Mouse (Mus musculus) CD8-positive naive resting alpha-beta T cell, adult 2 months (primary cell): ENCODE data around the gene Agk.

ENCODE experiments used
- DNase-seq, 2 experiments: peaks; one replicate each; pipeline ENCODE4 v3.0.0; 2022; ENCODE audit warnings: low read depth in 2 of 2, low spot score in 2 of 2

Agk gene

DNA sequence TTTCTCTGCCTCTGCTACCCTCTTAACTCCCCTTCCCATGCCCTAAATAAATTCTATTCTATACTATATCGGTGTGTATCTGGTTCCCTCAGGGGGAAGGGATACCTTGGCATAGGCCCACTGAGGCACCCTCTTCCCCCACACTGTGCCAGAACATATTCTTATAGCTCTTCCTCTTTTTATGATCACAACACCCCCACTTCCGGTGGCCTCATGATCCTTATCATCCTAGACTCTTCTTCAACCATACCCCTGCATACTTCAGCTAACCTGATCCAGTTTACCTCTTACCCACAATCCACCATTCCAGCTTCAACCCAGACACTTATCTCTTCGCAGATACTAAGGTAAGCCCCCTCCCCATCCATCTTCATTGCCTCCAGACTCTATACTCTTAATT is 86.1 kb downstream of the Agk start:
- DNase-seq, result no peak

DNA sequence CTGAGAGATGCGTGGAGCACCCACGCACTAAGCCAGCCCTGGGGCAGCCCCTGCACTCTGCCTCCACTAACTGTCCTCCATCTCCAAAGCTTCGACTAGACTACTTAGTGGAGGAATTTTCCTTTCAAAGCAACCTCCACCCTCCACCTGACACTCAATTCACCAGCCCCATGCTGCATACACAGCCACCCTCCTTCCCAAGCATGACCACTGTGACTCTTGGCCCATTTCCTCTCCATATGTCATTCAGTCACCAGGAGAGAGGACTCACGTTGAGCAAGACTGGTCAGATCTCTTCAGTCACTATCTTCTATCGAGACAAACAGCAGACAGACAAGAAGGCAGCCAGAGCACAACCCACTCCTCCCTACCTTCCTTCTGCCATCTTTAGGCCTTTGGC is 88.1 kb downstream of the Agk start:
- no peak for DNase-seq

GRCm38 (mm10) chr6:40413565-40413964 is 88.6 kb downstream of the Agk start:
- no peak for DNase-seq

GRCm38 (mm10) chr6:40415799-40416198 is 90.8 kb downstream of the Agk start:
- no peak for DNase-seq

DNA sequence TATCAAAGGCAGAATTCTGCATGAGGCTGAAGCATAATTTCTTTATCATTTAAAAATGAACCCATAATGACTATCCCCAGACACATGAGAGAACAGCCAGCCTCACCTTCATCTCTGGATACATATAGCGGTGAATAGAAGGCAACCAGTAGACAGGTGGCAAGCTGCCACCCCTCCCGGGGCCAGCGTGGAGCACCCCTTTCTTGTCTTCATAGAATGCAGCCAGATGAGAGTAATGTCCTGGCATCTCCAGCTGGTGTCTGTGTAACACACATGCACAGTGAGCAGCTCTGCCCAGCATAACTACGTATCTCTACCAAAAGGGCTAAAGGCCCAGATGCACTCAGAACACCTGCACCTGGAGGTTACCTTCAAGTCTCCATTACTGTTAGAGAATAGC is 93.4 kb downstream of the Agk start:
- no peak for DNase-seq

DNA sequence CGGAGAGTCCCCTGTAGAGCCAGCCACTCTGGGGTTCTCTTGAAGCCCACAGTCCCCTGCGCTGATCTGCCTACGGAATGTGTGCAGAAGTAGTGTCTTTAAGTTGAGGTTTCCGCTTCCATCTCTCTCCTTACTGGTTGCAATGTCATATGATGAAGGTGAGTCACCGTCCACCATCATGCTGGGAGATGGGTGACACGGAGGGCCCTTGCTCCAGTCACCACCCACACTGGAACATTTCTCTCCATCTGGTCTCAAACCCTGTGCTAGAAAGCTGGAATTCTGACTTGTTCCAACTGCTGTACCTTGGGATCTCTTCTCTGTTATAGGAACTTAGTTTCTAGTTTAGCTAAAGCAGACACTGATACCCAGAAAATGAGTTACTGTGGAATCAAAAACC is 96.1 kb downstream of the Agk start:
- DNase-seq, result no peak

DNA sequence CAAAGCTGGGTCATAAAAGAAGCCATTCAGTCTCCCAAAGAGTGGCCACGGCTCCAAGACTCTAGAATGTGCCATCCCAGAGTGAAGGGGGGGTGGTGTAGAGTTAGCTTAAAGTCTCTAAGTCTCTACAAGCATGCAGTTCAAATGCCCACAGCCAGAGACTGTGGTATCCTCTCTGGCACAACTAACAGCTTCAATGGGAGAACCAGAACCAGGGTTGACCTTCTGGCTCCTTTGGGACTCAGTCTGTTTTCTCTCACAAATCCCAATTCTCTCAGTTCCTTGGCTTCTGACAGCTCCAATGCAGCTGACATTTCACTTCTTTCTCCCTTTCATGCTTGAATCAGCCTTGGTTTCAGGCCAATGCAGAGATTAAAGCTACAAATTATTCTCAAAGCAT is 98.0 kb downstream of the Agk start:
- DNase-seq, result no peak

DNA sequence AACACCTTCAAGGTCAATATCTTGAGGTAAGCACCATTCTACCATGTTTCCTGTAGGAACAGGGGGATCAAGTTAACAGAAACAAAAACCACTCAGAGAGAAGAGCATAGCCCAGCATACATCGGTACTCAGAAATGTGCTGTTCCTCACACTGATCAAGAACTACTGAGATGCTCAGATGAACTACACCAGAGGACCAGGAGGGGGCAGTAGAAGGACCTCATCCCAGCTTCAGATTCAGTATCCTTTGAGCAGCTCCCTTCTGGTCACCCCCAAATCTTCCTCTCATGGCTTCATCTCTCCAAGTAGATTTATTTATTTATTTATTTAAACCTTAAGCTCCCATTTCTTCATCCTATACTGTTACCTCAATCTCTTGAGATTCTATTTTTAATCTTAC is 98.8 kb downstream of the Agk start:
- DNase-seq, result peak; percentile 47 to 69

GRCm38 (mm10) chr6:40427441-40427840 is 102.5 kb downstream of the Agk start:
- no peak for DNase-seq

GRCm38 (mm10) chr6:40428696-40429095 is 103.7 kb downstream of the Agk start:
- no peak for DNase-seq

- DNase-seq, result no peak
Measured at GRCm38 (mm10) chr6:40429521-40429931, 104.6 kb downstream of the Agk start.

- DNase-seq, result no peak
Measured at GRCm38 (mm10) chr6:40430251-40430650, 105.3 kb downstream of the Agk start.

- DNase-seq, result no peak
Measured at GRCm38 (mm10) chr6:40430878-40431277, 105.9 kb downstream of the Agk start.

- no peak for DNase-seq
Measured at GRCm38 (mm10) chr6:40431356-40431755, 106.4 kb downstream of the Agk start.

DNA sequence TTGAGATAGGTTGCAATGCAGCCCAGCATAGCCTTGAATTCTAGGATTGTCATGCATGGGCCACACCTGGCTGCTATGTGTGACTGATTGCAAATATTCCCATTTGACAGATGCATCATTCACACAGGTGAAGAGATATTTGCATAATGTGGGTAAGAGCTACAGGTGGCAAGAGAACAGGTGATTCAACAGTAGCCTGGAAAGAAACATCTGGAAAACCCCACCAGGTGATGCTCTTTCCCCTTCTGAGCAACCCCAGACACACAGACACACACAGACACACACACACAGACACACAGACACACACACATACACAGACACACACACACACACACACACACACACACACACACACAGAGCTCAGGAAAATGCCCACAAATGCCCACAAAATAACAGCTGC is 106.8 kb downstream of the Agk start:
- DNase-seq, result no peak

- DNase-seq, result no peak
Measured at GRCm38 (mm10) chr6:40432346-40433275, 107.6 kb downstream of the Agk start.

- DNase-seq, result no peak
Measured at GRCm38 (mm10) chr6:40434697-40435096, 109.7 kb downstream of the Agk start.

- peak; percentile 21 to 32 for DNase-seq
Measured at GRCm38 (mm10) chr6:40435151-40436046, 110.4 kb downstream of the Agk start.

- DNase-seq, result peak; percentile 65 to 78
Measured at GRCm38 (mm10) chr6:40436047-40436483, 111.1 kb downstream of the Agk start, which contains the start of gene E330009J07Rik. Gene E330009J07Rik, minus strand, starts transcription at chr6:40436135.

DNA sequence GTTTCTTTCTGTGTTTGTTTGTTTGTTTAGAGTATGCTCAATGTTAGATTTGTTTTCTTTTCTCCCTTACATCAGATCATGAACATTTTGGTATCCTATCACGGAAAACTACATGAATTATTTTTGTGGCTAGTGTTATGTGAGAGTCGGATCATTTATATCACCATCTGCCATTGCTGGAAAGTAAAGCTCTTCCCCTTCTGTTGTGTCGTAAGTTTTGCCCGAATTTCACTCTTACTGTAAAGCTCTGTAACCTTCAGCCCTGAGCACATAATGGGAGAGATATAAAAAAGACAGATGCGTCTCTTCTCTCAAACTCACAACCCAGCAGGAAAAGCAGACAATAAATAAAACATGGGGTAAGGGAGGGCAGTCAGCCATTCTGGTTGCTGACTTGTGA is 114.0 kb downstream of the Agk start, which contains the start of gene Wee2:
Gene Wee2, plus strand, starts transcription at position 153 of the 400 bp plus-strand sequence.
- no peak for DNase-seq

GRCm38 (mm10) chr6:40439731-40440130 is 114.8 kb downstream of the Agk start:
- DNase-seq, result peak; percentile 20 to 30

DNA sequence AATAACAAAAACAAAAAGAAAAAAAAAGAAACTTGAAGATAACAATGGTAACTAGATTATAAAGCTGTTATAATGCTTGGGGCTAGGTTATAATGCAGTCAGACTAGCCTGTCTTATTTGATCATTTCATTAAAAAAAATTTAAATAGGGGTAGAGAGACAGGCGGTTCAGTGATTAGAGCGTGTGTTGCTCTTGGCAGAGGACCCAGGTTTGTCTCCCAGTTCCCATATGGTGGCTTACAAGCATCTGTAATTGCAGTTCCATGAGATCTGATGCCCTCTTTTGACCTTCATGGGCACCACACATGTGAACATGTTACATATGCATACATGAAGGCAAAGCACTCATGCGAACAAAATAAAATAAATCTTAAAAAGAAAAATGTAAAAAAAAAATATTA is 116.3 kb downstream of the Agk start:
- no peak for DNase-seq
